Mouse (Mus musculus): Measurements from ENCODE around the gene Rnaseh1. TPM values are rescaled to one million over a fixed set of nuclear protein-coding genes. Genes with fewer than 3 reads are reported as not detected.

Rnaseh1 gene
- polyA plus RNA-seq (2015; fragmentation: Nextera tagmentation; extraction: Ambion mirVana), result 34.9 and 38.6 TPM in 2 replicates

GRCm38 (mm10) chr12:28649141-28650110, at the start of gene Rnaseh1:
Rnaseh1 (plus strand) TSS chr12:28649602.
- peak; percentile 85 for DNase-seq (ENCODE audit: low spot score)

- no peak for DNase-seq (ENCODE audit: low spot score)
Measured at GRCm38 (mm10) chr12:28602259-28602658, 47.1 kb upstream of the Rnaseh1 start.

GRCm38 (mm10) chr12:28603494-28603893, 45.9 kb upstream of the Rnaseh1 start:
- DNase-seq (ENCODE audit: low spot score), result no peak

- no peak for DNase-seq (ENCODE audit: low spot score)
Measured at GRCm38 (mm10) chr12:28607546-28608305, 41.7 kb upstream of the Rnaseh1 start.

GRCm38 (mm10) chr12:28612391-28612790, 37.0 kb upstream of the Rnaseh1 start:
- no peak for DNase-seq (ENCODE audit: low spot score)

GRCm38 (mm10) chr12:28614401-28614800, 35.0 kb upstream of the Rnaseh1 start:
- no peak for DNase-seq (ENCODE audit: low spot score)

- DNase-seq (ENCODE audit: low spot score), result no peak
Measured at GRCm38 (mm10) chr12:28617297-28617696, 32.1 kb upstream of the Rnaseh1 start.

GRCm38 (mm10) chr12:28621451-28622166, 27.8 kb upstream of the Rnaseh1 start:
- DNase-seq (ENCODE audit: low spot score), result no peak

GRCm38 (mm10) chr12:28622167-28622532, 27.3 kb upstream of the Rnaseh1 start:
- no peak for DNase-seq (ENCODE audit: low spot score)

- no peak for DNase-seq (ENCODE audit: low spot score)
Measured at GRCm38 (mm10) chr12:28622641-28623040, 26.8 kb upstream of the Rnaseh1 start.

GRCm38 (mm10) chr12:28623195-28623594, 26.2 kb upstream of the Rnaseh1 start, which contains the start of gene Colec11:
Colec11 (minus strand) TSS chr12:28623377.
- DNase-seq (ENCODE audit: low spot score), result no peak

GRCm38 (mm10) chr12:28624251-28624650, 25.2 kb upstream of the Rnaseh1 start:
- no peak for DNase-seq (ENCODE audit: low spot score)

- DNase-seq (ENCODE audit: low spot score), result no peak
Measured at GRCm38 (mm10) chr12:28625407-28625806, 24.0 kb upstream of the Rnaseh1 start.

- no peak for DNase-seq (ENCODE audit: low spot score)
Measured at GRCm38 (mm10) chr12:28627092-28627491, 22.3 kb upstream of the Rnaseh1 start.

- no peak for DNase-seq (ENCODE audit: low spot score)
Measured at GRCm38 (mm10) chr12:28628436-28628835, 21.0 kb upstream of the Rnaseh1 start.

GRCm38 (mm10) chr12:28635058-28635534, 14.3 kb upstream of the Rnaseh1 start:
- DNase-seq (ENCODE audit: low spot score), result no peak

- DNase-seq (ENCODE audit: low spot score), result peak; percentile 96
Measured at GRCm38 (mm10) chr12:28635535-28636476, 13.6 kb upstream of the Rnaseh1 start, which contains the start of gene Rps7. Rps7 (minus strand) TSS chr12:28635953.

GRCm38 (mm10) chr12:28636543-28636942, 12.9 kb upstream of the Rnaseh1 start:
- DNase-seq (ENCODE audit: low spot score), result no peak

GRCm38 (mm10) chr12:28638778-28639177, 10.6 kb upstream of the Rnaseh1 start:
- DNase-seq (ENCODE audit: low spot score), result no peak

GRCm38 (mm10) chr12:28662628-28663027, 13.2 kb downstream of the Rnaseh1 start:
- no peak for DNase-seq (ENCODE audit: low spot score)

Measured in thymus, postnatal 0 days (tissue).